Mouse (Mus musculus) ES-Bruce4 (cell line): Measurements from ENCODE around the gene Ccdc155. TPM values are rescaled to one million over a fixed set of nuclear protein-coding genes. Genes with fewer than 3 reads are reported as not detected.

Experiments
- H3K27ac ChIP-seq: 2 replicates; pipeline ENCODE4 v1.5.1; 2012; ENCODE audit warnings: low read length, inconsistent platforms; ENCODE audit not compliant: insufficient read depth
- H3K27me3 ChIP-seq: 2 replicates; pipeline ENCODE4 v1.6.1; 2012; ENCODE audit warnings: mild to moderate bottlenecking, low read length, inconsistent platforms; ENCODE audit not compliant: control insufficient read depth, poor library complexity, insufficient read depth, severe bottlenecking
- H3K36me3 ChIP-seq: 2 replicates; pipeline ENCODE4 v1.6.1; 2012; ENCODE audit warnings: inconsistent platforms, mild to moderate bottlenecking, low read length, moderate library complexity; ENCODE audit not compliant: control insufficient read depth, poor library complexity, insufficient read depth, severe bottlenecking
- H3K4me1 ChIP-seq: one replicate; pipeline ENCODE4 v1.8.1; 2011; ENCODE audit warnings: low read length; ENCODE audit not compliant: control insufficient read depth, insufficient read depth
- H3K4me3 ChIP-seq: 2 replicates; pipeline ENCODE4 v1.5.1; 2011; ENCODE audit warnings: low read depth, mild to moderate bottlenecking, low read length
- H3K9ac ChIP-seq: 2 replicates; pipeline ENCODE4 v1.6.1; 2012; ENCODE audit warnings: low read depth, mild to moderate bottlenecking, inconsistent platforms; ENCODE audit not compliant: poor library complexity, severe bottlenecking
- H3K9me3 ChIP-seq: replicated peaks from 2 replicates; pipeline ENCODE4 v1.6.1; 2012; ENCODE audit warnings: mild to moderate bottlenecking, low read length, inconsistent platforms; ENCODE audit not compliant: control insufficient read depth, poor library complexity, insufficient read depth, severe bottlenecking
- CTCF ChIP-seq: IDR thresholded peaks from one replicate; pipeline ENCODE4 v1.8.1; 2011; ENCODE audit warnings: low read depth, low read length
- EP300 ChIP-seq: IDR thresholded peaks from 2 replicates; pipeline ENCODE4 v1.6.1; 2011; ENCODE audit warnings: low read depth, low read length; ENCODE audit not compliant: insufficient read depth
- POLR2A ChIP-seq: IDR thresholded peaks from one replicate; pipeline ENCODE4 v1.8.1; 2011; ENCODE audit warnings: low read length; ENCODE audit not compliant: insufficient read depth
- polyA plus RNA-seq: library from polyadenylated mRNA; stranded (reverse); fragments of >200 nt; gene quantifications from 2 replicates; pipeline ENCODE4 v1.2.4, GENCODE M21; 2011; ENCODE audit warnings: low read depth; ENCODE audit not compliant: missing spikeins, insufficient read depth, insufficient read length

Ccdc155 gene
- polyA plus RNA-seq, 1 experiment = 2.2 TPM

DNA sequence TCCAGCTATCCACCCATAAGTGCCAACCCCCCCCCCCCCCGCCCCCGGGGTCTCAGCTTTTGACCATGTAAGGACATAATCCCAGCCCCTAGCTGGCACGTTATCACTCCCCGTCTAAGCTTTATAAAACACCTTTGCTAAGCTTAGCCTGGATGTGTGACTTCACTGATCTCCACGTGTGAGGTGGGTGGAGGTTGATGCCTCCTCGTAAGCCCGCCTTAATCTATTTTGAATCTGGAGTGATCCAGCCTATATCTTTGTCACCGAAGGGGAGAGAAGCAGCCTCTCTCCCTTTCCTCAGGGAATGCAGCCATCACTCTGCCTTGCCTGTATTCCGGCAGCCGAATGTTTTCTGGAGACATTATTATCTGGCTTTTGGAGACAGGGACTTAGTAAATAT is 2.0 kb downstream of the Ccdc155 start:
- no peak overlapping the region for H3K27ac ChIP-seq
- H3K9me3 ChIP-seq = no peaks in the 10 kb centered on the region
- no peaks in the 10 kb centered on the region for H3K27me3 ChIP-seq
- no peaks in the 10 kb centered on the region for H3K4me1 ChIP-seq
- H3K36me3 ChIP-seq = no peaks in the 10 kb centered on the region
- TF ChIP-seq EP300 = no peak
- TF ChIP-seq POLR2A = no peak
- H3K4me3 ChIP-seq = no peak overlapping the region
- no peak overlapping the region for H3K9ac ChIP-seq

DNA sequence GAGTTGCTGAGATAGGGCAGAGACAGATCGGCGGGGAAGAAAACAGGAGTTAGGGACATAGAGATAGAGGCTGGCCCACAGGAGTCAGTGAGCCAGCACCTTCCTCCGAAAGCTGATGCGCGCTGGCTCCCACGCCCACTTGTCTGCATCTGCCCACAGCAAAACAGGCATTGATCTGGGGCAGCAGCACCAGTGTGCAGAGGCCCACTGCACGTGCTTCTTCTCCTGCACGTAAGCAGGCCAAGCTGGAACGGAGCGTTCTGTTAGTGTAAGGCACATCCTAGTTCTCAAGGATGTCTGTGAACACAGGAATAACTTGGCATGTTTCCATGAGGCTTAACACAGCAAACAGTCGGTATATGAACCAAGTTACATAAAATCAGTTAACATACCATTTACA is 5.7 kb downstream of the Ccdc155 start:
- TF ChIP-seq CTCF = no peak
- no peak for TF ChIP-seq POLR2A
- TF ChIP-seq EP300 = no peak
- Histone ChIP-seq H3K36me3 (no peaks in the 10 kb centered on the region), H3K4me1 (no peaks in the 10 kb centered on the region), H3K9me3 (no peaks in the 10 kb centered on the region), H3K27ac (no peak overlapping the region), H3K9ac (no peak overlapping the region), H3K4me3 (no peak overlapping the region), H3K27me3 (no peaks in the 10 kb centered on the region)

DNA sequence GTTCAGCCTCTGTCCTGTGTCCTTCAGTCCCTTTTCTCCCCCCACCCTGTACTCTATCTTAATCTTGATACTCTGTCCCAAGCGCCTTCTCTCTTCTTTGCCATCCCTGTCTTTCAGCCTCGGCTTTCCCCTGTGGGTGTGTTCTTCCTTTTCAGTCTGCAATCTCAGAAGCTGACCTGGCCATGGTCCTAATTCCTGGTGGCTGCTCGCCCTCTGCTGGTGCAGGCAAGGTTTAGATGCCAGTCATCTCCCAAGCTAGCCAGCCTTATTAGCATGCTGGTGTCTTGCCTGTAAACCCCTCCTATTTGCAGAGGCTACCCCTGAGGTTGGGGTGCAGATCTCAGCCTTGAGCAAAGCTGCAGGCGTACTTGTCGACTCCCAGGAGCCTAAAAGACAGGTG is 6.3 kb downstream of the Ccdc155 start:
- H3K36me3 ChIP-seq = no peaks in the 10 kb centered on the region
- H3K4me3 ChIP-seq = no peak overlapping the region
- no peak for TF ChIP-seq EP300
- peak; percentile 94 for TF ChIP-seq CTCF
- no peak overlapping the region for H3K9ac ChIP-seq
- no peak overlapping the region for H3K27ac ChIP-seq
- H3K27me3 ChIP-seq = no peaks in the 10 kb centered on the region
- no peaks in the 10 kb centered on the region for H3K4me1 ChIP-seq
- no peaks in the 10 kb centered on the region for H3K9me3 ChIP-seq

DNA sequence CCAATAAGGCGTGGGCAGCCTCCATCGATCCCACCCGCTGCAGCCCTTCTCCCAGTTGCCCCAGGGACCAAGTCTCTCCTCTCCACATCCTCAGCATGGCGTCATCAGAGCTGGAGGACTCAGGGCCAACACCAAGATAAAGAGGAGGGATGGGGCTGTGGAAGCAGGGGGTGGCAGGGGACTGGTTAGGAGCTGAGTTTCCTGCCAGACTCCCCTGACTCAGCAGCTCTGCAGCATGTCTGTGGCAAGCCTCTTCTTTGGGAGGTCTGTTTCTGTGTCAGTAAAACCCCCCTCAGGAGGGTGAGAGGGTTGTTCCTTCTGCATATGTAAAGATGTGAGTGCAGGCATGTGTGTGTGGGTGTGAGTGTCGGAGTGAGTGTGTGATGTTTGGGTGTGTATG is 7.7 kb downstream of the Ccdc155 start:
- no peaks in the 10 kb centered on the region for H3K27me3 ChIP-seq
- no peak overlapping the region for H3K27ac ChIP-seq
- no peaks in the 10 kb centered on the region for H3K36me3 ChIP-seq
- no peak overlapping the region for H3K4me3 ChIP-seq
- no peaks in the 10 kb centered on the region for H3K4me1 ChIP-seq
- H3K9ac ChIP-seq = no peak overlapping the region
- no peaks in the 10 kb centered on the region for H3K9me3 ChIP-seq
- TF ChIP-seq POLR2A (no peak), CTCF (no peak), EP300 (no peak)

DNA sequence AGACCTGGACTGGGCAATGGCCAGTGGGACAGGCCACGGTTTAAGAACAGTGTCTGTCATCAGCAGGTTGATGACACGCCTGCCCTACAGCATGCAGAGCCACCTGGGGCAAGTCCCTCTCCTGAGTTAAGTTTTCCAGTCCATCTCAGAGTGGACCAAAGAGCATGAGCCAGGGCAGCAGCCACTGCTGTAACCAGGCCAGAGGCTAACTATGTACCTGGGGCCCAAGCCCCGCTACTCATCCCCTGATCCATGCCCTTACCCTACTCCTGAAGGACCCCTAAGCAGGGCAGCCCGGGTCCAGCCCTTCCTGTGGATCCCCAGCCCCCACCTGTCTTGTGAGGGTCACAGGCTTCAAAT is 8.5 kb downstream of the Ccdc155 start:
- Histone ChIP-seq H3K9ac (no peak overlapping the region), H3K27me3 (no peaks in the 10 kb centered on the region), H3K27ac (no peak overlapping the region), H3K9me3 (no peaks in the 10 kb centered on the region), H3K36me3 (no peaks in the 10 kb centered on the region), H3K4me3 (no peak overlapping the region), H3K4me1 (no peaks in the 10 kb centered on the region)
- TF ChIP-seq EP300 = no peak
- TF ChIP-seq POLR2A = no peak
- no peak for TF ChIP-seq CTCF

DNA sequence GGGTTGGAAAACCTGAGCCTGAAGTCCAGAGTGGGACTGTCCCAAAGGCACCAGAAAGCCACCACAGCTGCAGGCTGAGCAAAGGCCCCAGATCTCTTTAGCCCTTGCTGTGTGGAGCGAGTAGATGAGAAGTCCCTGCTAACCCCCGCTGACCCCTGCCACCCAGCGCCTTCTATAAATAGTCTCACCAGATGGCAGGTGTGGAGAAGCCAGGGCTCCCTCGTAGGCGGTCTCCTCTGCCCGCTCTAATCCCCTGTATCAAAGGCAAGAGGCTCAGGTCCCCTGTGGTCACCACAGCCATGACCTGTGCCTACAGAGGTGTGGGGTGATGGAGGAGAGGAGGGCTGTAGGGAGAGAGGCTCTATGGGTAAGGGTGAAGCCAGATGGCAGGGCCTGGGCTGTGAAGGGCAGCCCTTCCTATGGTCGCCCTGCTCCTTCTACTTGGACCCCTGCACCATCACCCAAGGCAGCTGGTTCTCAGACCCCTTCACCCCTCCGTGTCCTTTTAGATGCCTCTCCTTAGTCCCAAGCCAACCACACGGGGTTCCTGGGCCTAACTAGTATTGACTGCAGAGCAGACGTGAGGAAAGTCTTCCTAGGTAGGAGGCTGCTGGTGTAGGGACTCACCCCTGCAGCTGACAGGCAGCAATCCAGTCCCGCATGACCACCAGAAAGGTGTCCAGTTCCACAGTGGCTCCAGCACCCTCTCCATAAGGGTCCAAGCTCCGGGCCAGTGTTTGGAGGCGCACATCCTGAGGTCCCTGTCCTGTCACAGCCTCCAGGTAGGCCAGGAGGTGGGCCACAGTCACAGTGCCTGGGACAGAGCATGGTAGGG is 9.1 kb downstream of the Ccdc155 start:
- Histone ChIP-seq H3K27ac (no peak overlapping the region), H3K9ac (no peak overlapping the region), H3K36me3 (no peaks in the 10 kb centered on the region), H3K4me3 (no peak overlapping the region), H3K9me3 (no peaks in the 10 kb centered on the region), H3K4me1 (no peaks in the 10 kb centered on the region), H3K27me3 (no peaks in the 10 kb centered on the region)
- TF ChIP-seq POLR2A (no peak), EP300 (no peak), CTCF (no peak)
